Mouse (Mus musculus) testis, adult 2 months (tissue): Measurements from ENCODE around the gene Haus7. TPM values are rescaled to one million over a fixed set of nuclear protein-coding genes. Genes with fewer than 3 reads are reported as not detected.
"Not testable (repeated sequence)": the region's sequence is repeated elsewhere in the genome, so short reads cannot be mapped to it uniquely, and the experiment has no call there.

ENCODE experiments used
- H3K27ac ChIP-seq: fragments of 200-500 bp; 2 replicates; pipeline ENCODE4 v1.5.1; 2012; ENCODE audit warnings: low read depth, low read length; ENCODE audit not compliant: control insufficient read depth, insufficient read depth
- H3K27me3 ChIP-seq: fragments of 200-500 bp; 2 replicates; pipeline ENCODE4 v1.6.1; 2012; ENCODE audit warnings: mild to moderate bottlenecking, low read length, moderate library complexity; ENCODE audit not compliant: control insufficient read depth, insufficient read depth
- H3K36me3 ChIP-seq: fragments of 200-500 bp; 2 replicates; pipeline ENCODE4 v1.6.1; 2012; ENCODE audit warnings: mild to moderate bottlenecking, low read length; ENCODE audit not compliant: control insufficient read depth, insufficient read depth
- H3K4me1 ChIP-seq: fragments of 200-500 bp; 2 replicates; pipeline ENCODE4 v1.6.1; 2012; ENCODE audit warnings: low read length; ENCODE audit not compliant: control insufficient read depth, insufficient read depth
- H3K4me3 ChIP-seq: fragments of 200-500 bp; 2 replicates; pipeline ENCODE4 v1.5.1; 2012; ENCODE audit warnings: low read depth, mild to moderate bottlenecking, low read length, moderate library complexity, mixed read lengths; ENCODE audit not compliant: control insufficient read depth
- CTCF ChIP-seq: fragments of 200-500 bp; IDR thresholded peaks from 2 replicates; pipeline ENCODE4 v1.5.1; 2012; ENCODE audit warnings: low read depth, mild to moderate bottlenecking, inconsistent platforms, low read length, moderate library complexity; ENCODE audit not compliant: control insufficient read depth, insufficient read depth, insufficient replicate concordance
- POLR2A ChIP-seq: fragments of 200-500 bp; IDR thresholded peaks from 2 replicates; pipeline ENCODE4 v1.6.1; 2012; ENCODE audit warnings: low read depth, mild to moderate bottlenecking, inconsistent platforms, low read length, moderate library complexity; ENCODE audit not compliant: control insufficient read depth
- polyA plus RNA-seq: library from polyadenylated mRNA; depleted of rRNA; stranded (reverse); fragments of >200 nt; gene quantifications from 2 replicates; pipeline ENCODE4 v1.2.3, GENCODE M21; 2012; rRNA removed

The Haus7 gene
- 26.9 and 34.0 TPM in 2 replicates for polyA plus RNA-seq

- TF ChIP-seq CTCF (no peak), POLR2A (peak; percentile 62)
- H3K4me3 ChIP-seq = peak within 1 kb of the TSS; percentile 87
- no peaks in the 10 kb centered on the region for H3K4me1 ChIP-seq
- peak within 1 kb of the TSS; percentile 81 for H3K27ac ChIP-seq
- H3K36me3 ChIP-seq = no peaks in the 10 kb centered on the region
- H3K27me3 ChIP-seq = no peaks in the 10 kb centered on the region
Measured at GRCm38 (mm10) chrX:73458877-73459392, at the start of gene Haus7. TSS of gene Haus7 (minus strand) at chrX:73459044.

GRCm38 (mm10) chrX:73506577-73506976 lies 47.7 kb upstream of the Haus7 start:
- Histone ChIP-seq H3K4me3 (no peak overlapping the region), H3K4me1 (peaks cover 5% of the 10 kb centered on the region), H3K36me3 (no peaks in the 10 kb centered on the region), H3K27ac (no peak overlapping the region), H3K27me3 (no peaks in the 10 kb centered on the region)
- TF ChIP-seq POLR2A = no peak
- TF ChIP-seq CTCF = no peak

- Histone ChIP-seq H3K27me3 (no peaks in the 10 kb centered on the region), H3K27ac (no peak overlapping the region), H3K4me3 (no peak overlapping the region), H3K4me1 (peaks cover 5% of the 10 kb centered on the region), H3K36me3 (no peaks in the 10 kb centered on the region)
- TF ChIP-seq POLR2A (no peak), CTCF (no peak)
Measured at GRCm38 (mm10) chrX:73505130-73505735, 46.4 kb upstream of the Haus7 start.

GRCm38 (mm10) chrX:73496746-73497145 lies 37.9 kb upstream of the Haus7 start:
- Histone ChIP-seq H3K27me3 (no peaks in the 10 kb centered on the region), H3K4me3 (no peak overlapping the region), H3K27ac (no peak overlapping the region), H3K36me3 (no peaks in the 10 kb centered on the region), H3K4me1 (no peaks in the 10 kb centered on the region)
- no peak for TF ChIP-seq POLR2A

GRCm38 (mm10) chrX:73493567-73493966 lies 34.7 kb upstream of the Haus7 start:
- not testable (repeated sequence) for H3K27me3 ChIP-seq, H3K27ac ChIP-seq, H3K4me1 ChIP-seq, H3K36me3 ChIP-seq, H3K4me3 ChIP-seq
- TF ChIP-seq CTCF = peak; percentile 12; the same call in 1 of the 2 replicates

GRCm38 (mm10) chrX:73490804-73491203 lies 32.0 kb upstream of the Haus7 start:
- Histone ChIP-seq H3K27me3 (no peaks in the 10 kb centered on the region), H3K4me1 (no peaks in the 10 kb centered on the region), H3K36me3 (no peaks in the 10 kb centered on the region), H3K4me3 (no peak overlapping the region), H3K27ac (no peak overlapping the region)
- TF ChIP-seq POLR2A (no peak), CTCF (no peak)

- Histone ChIP-seq H3K27me3 (no peaks in the 10 kb centered on the region), H3K4me3 (no peak overlapping the region), H3K36me3 (no peaks in the 10 kb centered on the region), H3K27ac (no peak overlapping the region), H3K4me1 (no peaks in the 10 kb centered on the region)
- TF ChIP-seq POLR2A (no peak), CTCF (no peak)
Measured at GRCm38 (mm10) chrX:73490186-73490585, 31.3 kb upstream of the Haus7 start.
